Mouse (Mus musculus): ENCODE results near the gene Zfp652.
"Not testable (repeated sequence)": the region's sequence is repeated elsewhere in the genome, so short reads cannot be mapped to it uniquely, and the experiment has no call there.

The Zfp652 gene

GRCm38 (mm10) chr11:95844935-95845334 is 132.5 kb downstream of the Zfp652 start:
- no peak for DNase-seq (ENCODE audit: low read depth, low spot score)

GRCm38 (mm10) chr11:95850898-95851297 is 138.4 kb downstream of the Zfp652 start:
- DNase-seq (ENCODE audit: low read depth, low spot score): no peak

GRCm38 (mm10) chr11:95853684-95854083 is 141.2 kb downstream of the Zfp652 start:
- DNase-seq (ENCODE audit: low read depth, low spot score): no peak

GRCm38 (mm10) chr11:95857306-95857705 is 144.8 kb downstream of the Zfp652 start:
- DNase-seq (ENCODE audit: low read depth, low spot score): no peak

GRCm38 (mm10) chr11:95857716-95858527 is 145.4 kb downstream of the Zfp652 start:
- DNase-seq (ENCODE audit: low read depth, low spot score): peak; percentile 33

GRCm38 (mm10) chr11:95858528-95859467 is 146.3 kb downstream of the Zfp652 start:
- peak; percentile 92 for DNase-seq (ENCODE audit: low read depth, low spot score)

- peak; percentile 41 for DNase-seq (ENCODE audit: low read depth, low spot score)
Observed at GRCm38 (mm10) chr11:95859468-95859855, 147.0 kb downstream of the Zfp652 start.

- no peak for DNase-seq (ENCODE audit: low read depth, low spot score)
Observed at GRCm38 (mm10) chr11:95860071-95860490, 147.6 kb downstream of the Zfp652 start.

- DNase-seq (ENCODE audit: low read depth, low spot score): no peak
Observed at GRCm38 (mm10) chr11:95861397-95861796, 148.9 kb downstream of the Zfp652 start.

GRCm38 (mm10) chr11:95869442-95869841 is 157.0 kb downstream of the Zfp652 start:
- DNase-seq (ENCODE audit: low read depth, low spot score): no peak

- no peak for DNase-seq (ENCODE audit: low read depth, low spot score)
Observed at GRCm38 (mm10) chr11:95869918-95870470, 157.5 kb downstream of the Zfp652 start.

GRCm38 (mm10) chr11:95875804-95876203 is 163.3 kb downstream of the Zfp652 start:
- no peak for DNase-seq (ENCODE audit: low read depth, low spot score)

GRCm38 (mm10) chr11:95876296-95876695 is 163.8 kb downstream of the Zfp652 start:
- DNase-seq (ENCODE audit: low read depth, low spot score): peak; percentile 49

- not testable (repeated sequence) for DNase-seq (ENCODE audit: low read depth, low spot score)
Observed at GRCm38 (mm10) chr11:95879861-95880260, 167.4 kb downstream of the Zfp652 start.
